Comparison of ENCODE assay signal across 15 mouse cellular contexts in genomic region chr1:135466935-135467334, GRCm38 (mm10). TPM values are rescaled to one million over a fixed set of nuclear protein-coding genes. Genes with fewer than 3 reads are reported as not detected.
DNase-seq lines count a peak whose midpoint lies in the region; ATAC-seq and TF ChIP-seq lines count a peak whose summit lies in the region.
"Had no signal": no experiment of that assay in that cellular context is flagged by ENCODE, and none has a peak within 500 bp of the region (broad histone marks: within the 10 kb centered on the region; RNA-seq: fewer than 3 reads in every experiment).

No protein-coding gene starts in this region.

- no peak overlapping the region for H3K4me2 ChIP-seq in stomach, postnatal 0 days (replicated peaks; ENCODE audit: low read depth)
- H3K4me2 ChIP-seq: limb, embryonic 13.5 days; neural tube, embryonic 15.5 days had no signal

- no peak overlapping the region for H3K9ac ChIP-seq in stomach, postnatal 0 days (ENCODE audit: low read length)
- H3K9ac ChIP-seq: limb, embryonic 13.5 days; neural tube, embryonic 15.5 days had no signal

- peaks cover 8% of the 10 kb centered on the region; the same call in 1 of the 2 replicates for H3K36me3 ChIP-seq in stomach, postnatal 0 days (ENCODE audit: control insufficient read depth, insufficient read depth, low read length)

- TF ChIP-seq EP300 in stomach, postnatal 0 days (optimal IDR thresholded peaks at IDR 0.05) = no peak

- H3K4me3 ChIP-seq in stomach, postnatal 0 days (ENCODE audit: low read depth, low read length) = no peak overlapping the region
- H3K4me3 ChIP-seq: layer of hippocampus, adult 2 months; limb, embryonic 13.5 days; midbrain, embryonic 10.5 days; neural tube, embryonic 15.5 days had no signal

- peak; percentile 91 for ATAC-seq in stomach, postnatal 0 days (ENCODE audit: low FRiP score, low TSS enrichment)
- ATAC-seq: inflammation-experienced regulatory T-cells, adult 6 months had no signal

- H3K27me3 ChIP-seq in stomach, postnatal 0 days (ENCODE audit: control insufficient read depth, insufficient read depth, low read length) = no peaks in the 10 kb centered on the region
- H3K27me3 ChIP-seq: limb, embryonic 13.5 days; neural tube, embryonic 15.5 days had no signal

- TF ChIP-seq CTCF in stomach, postnatal 0 days (IDR thresholded peaks at IDR 0.05; ENCODE audit: low read depth) = no peak

- WGBS in stomach, postnatal 0 days = 37% methylated on average over 3 of the region's 3 CpGs

- no peaks in the 10 kb centered on the region for H3K9me3 ChIP-seq in stomach, postnatal 0 days (ENCODE audit: control insufficient read depth, low read length)
- H3K9me3 ChIP-seq: limb, embryonic 13.5 days; midbrain, embryonic 10.5 days; neural tube, embryonic 15.5 days had no signal

- intact Hi-C loops in heart, postnatal 10 days (cut with DNase I) = no loop called here

- no peaks in the 10 kb centered on the region for H3K4me1 ChIP-seq in stomach, postnatal 0 days (replicated peaks; ENCODE audit: control insufficient read depth, insufficient read depth)
- H3K4me1 ChIP-seq: midbrain, embryonic 10.5 days had no signal

- no peak overlapping the region for H3K27ac ChIP-seq in stomach, postnatal 0 days (replicated peaks)
- H3K27ac ChIP-seq: layer of hippocampus, adult 2 months; limb, embryonic 13.5 days; midbrain, embryonic 10.5 days; neural tube, embryonic 15.5 days had no signal

- DNase-seq in adrenal gland, postnatal 14 days = peak; percentile 44
- no peak for DNase-seq in adrenal gland, postnatal 25 days
- DNase-seq in urinary bladder, postnatal 14 days (ENCODE audit: low spot score) = peak; percentile 60
- no peak for DNase-seq in urinary bladder, postnatal 10 days (ENCODE audit: low spot score)
- peak; percentile 33 to 39 for DNase-seq in heart, postnatal 10 days
- peak; percentile 31 for DNase-seq in stomach, postnatal 0 days (ENCODE audit: low spot score)
- DNase-seq in frontal cortex, postnatal 36 days (ENCODE audit: low spot score in 2 of 2) = no peak
- no peak for DNase-seq in thymus, postnatal 36 days
- DNase-seq: cerebellum, postnatal 14 days; spleen, adult 18-20 months had no signal

RNA-seq across cellular contexts. Expression of gene Ipo9, which starts 36.6 kb away (rescaled TPM):
- 72.6 and 73.7 TPM in 2 replicates for total RNA-seq in adrenal gland, postnatal 14 days (2021)
- 60.4 and 77.0 TPM in 2 replicates for total RNA-seq in adrenal gland, postnatal 25 days (2021)
- total RNA-seq in heart, postnatal 10 days (2021) = 10 to 100 TPM; 71.1 to 71.3 TPM
- polyA plus RNA-seq in stomach, postnatal 0 days (2015; fragmentation: Nextera tagmentation; extraction: Ambion mirVana) = 23.5 and 24.7 TPM in 2 replicates

Comparison
In these comparisons a context has a peak if more than half of its experiments do, and no peak if none do; other contexts are left out.
1. DNase-seq: peak in adrenal gland, postnatal 14 days (single experiment), urinary bladder, postnatal 14 days (single experiment), heart, postnatal 10 days (2 of 2) and stomach, postnatal 0 days (single experiment); none in adrenal gland, postnatal 25 days (single experiment), urinary bladder, postnatal 10 days (single experiment), frontal cortex, postnatal 36 days (0 of 2) and thymus, postnatal 36 days (0 of 2).